Mouse (Mus musculus) heart, postnatal 36 days (tissue): ENCODE data around the gene Plekha4. TPM values are rescaled to one million over a fixed set of nuclear protein-coding genes. Genes with fewer than 3 reads are reported as not detected.

Experiments used
- DNase-seq, 2 experiments: peaks; one replicate each; pipeline ENCODE4 v3.0.0; 2021 to 2022
- intact Hi-C: fragments of 180-260 bp; cut with DNase I; formaldehyde crosslinking; loops from one replicate; pipeline ENCODE4 v1.15.1; 2025
- total RNA-seq, 2 experiments: library from RNA; stranded (reverse); gene quantifications; 2 replicates each; pipeline ENCODE4 v1.2.3; 2021

The Plekha4 gene
- total RNA-seq, 2 experiments from 2014 or later = 2.7 to 3.2 TPM

GRCm38 (mm10) chr7:45597013-45597412 lies 70.9 kb downstream of the Plekha4 start:
- intact Hi-C loops = no loop called here
- no peak for DNase-seq

- no peak for DNase-seq
- intact Hi-C loops = no loop called here
These were observed 71.4 kb downstream of the Plekha4 start for GRCm38 (mm10) chr7:45597527-45597926.

GRCm38 (mm10) chr7:45598960-45599879 lies 73.1 kb downstream of the Plekha4 start:
- DNase-seq = no peak
- intact Hi-C loops = no loop called here

Other genes with a start within 250 kb of the Plekha4 start
- gene Slc6a21, start 248.8 kb upstream of the Plekha4 start, total RNA-seq = not detected
- 10 to 100 TPM; 24.6 to 27.4 TPM for gene Trpm4, start 192.6 kb upstream of the Plekha4 start, total RNA-seq
- 100 to 1,000 TPM; 842 to 873 TPM for gene Hrc, start 191.0 kb upstream of the Plekha4 start, total RNA-seq
- gene Ppfia3, start 159.3 kb upstream of the Plekha4 start, total RNA-seq = not detected
- 1 to 10 TPM; 1.3 to 1.7 TPM for gene Lin7b, start 155.7 kb upstream of the Plekha4 start, total RNA-seq
- gene Snrnp70, start 130.6 kb upstream of the Plekha4 start, total RNA-seq = 10 to 100 TPM; 92.8 to 95.9 TPM
- 1 to 10 TPM; 4.5 to 5.8 TPM for gene Kcna7, start 120.7 kb upstream of the Plekha4 start, total RNA-seq
- gene Ntf5, start 112.6 kb upstream of the Plekha4 start, total RNA-seq = under 1 TPM in 1 of 2 experiments, not detected in 1; 0.30 TPM
- not detected for gene Lhb, start 105.5 kb upstream of the Plekha4 start, total RNA-seq
- 100 to 1,000 TPM in 1 of 2 experiments, 10 to 100 TPM in 1; 96.0 to 102 TPM for gene Gys1, start 91.5 kb upstream of the Plekha4 start, total RNA-seq
- gene Ruvbl2, start 88.2 kb upstream of the Plekha4 start, total RNA-seq = 10 to 100 TPM; 22.5 to 23.7 TPM
- 100 to 1,000 TPM; 246 to 262 TPM for gene Ftl1, start 66.4 kb upstream of the Plekha4 start, total RNA-seq
- gene Bax, start 59.4 kb upstream of the Plekha4 start, total RNA-seq = 10 to 100 TPM; 26.9 to 28.5 TPM
- gene Tulp2, start 44.5 kb upstream of the Plekha4 start, total RNA-seq = under 1 TPM in 1 of 2 experiments, not detected in 1; 0.16 TPM
- 1 to 10 TPM; 5.4 to 5.8 TPM for gene Gm45808, start 39.5 kb upstream of the Plekha4 start, total RNA-seq
- gene Dhdh, start 37.5 kb upstream of the Plekha4 start, total RNA-seq = 1 to 10 TPM; 7.6 to 7.7 TPM
- 100 to 1,000 TPM; 140 to 148 TPM for gene Nucb1, start 15.9 kb upstream of the Plekha4 start, total RNA-seq
- gene Ppp1r15a, start 62 bp upstream of the Plekha4 start, total RNA-seq = 10 to 100 TPM; 32.0 to 32.9 TPM
- gene Hsd17b14, start 28.6 kb downstream of the Plekha4 start, total RNA-seq = under 1 TPM; 0.41 to 0.67 TPM
- gene Bcat2, start 43.8 kb downstream of the Plekha4 start, total RNA-seq = 100 to 1,000 TPM; 232 to 235 TPM
- gene Fgf21, start 89.2 kb downstream of the Plekha4 start, total RNA-seq = not detected
- gene Fut1, start 91.0 kb downstream of the Plekha4 start, total RNA-seq = not detected
- gene Izumo1, start 95.5 kb downstream of the Plekha4 start, total RNA-seq = under 1 TPM in 1 of 2 experiments, not detected in 1; 0.30 TPM
- gene Rasip1, start 101.2 kb downstream of the Plekha4 start, total RNA-seq = 10 to 100 TPM; 30.0 to 31.8 TPM
- 1 to 10 TPM; 4.3 to 7.5 TPM for gene Mamstr, start 113.6 kb downstream of the Plekha4 start, total RNA-seq
- 1 to 10 TPM in 1 of 2 experiments, under 1 TPM in 1; 0.28 to 2.0 TPM for gene Fut2, start 140.1 kb downstream of the Plekha4 start, total RNA-seq
- gene Ntn5, start 157.7 kb downstream of the Plekha4 start, total RNA-seq = under 1 TPM in 1 of 2 experiments, not detected in 1; 0.22 TPM
- gene Sec1, start 168.1 kb downstream of the Plekha4 start, total RNA-seq = under 1 TPM in 1 of 2 experiments, not detected in 1; 0.22 TPM
- gene Car11, start 173.5 kb downstream of the Plekha4 start, total RNA-seq = 1 to 10 TPM; 6.2 to 6.7 TPM
- 100 to 1,000 TPM in 1 of 2 experiments, 10 to 100 TPM in 1; 44.4 to 158 TPM for gene Dbp, start 178.8 kb downstream of the Plekha4 start, total RNA-seq
- 100 to 1,000 TPM; 550 to 591 TPM for gene Rpl18, start 189.1 kb downstream of the Plekha4 start, total RNA-seq
- gene Sphk2, start 191.7 kb downstream of the Plekha4 start, total RNA-seq = 10 to 100 TPM; 16.2 to 18.7 TPM
- under 1 TPM; 0.17 to 0.30 TPM for gene Fam83e, start 194.9 kb downstream of the Plekha4 start, total RNA-seq
- gene Spaca4, start 199.5 kb downstream of the Plekha4 start, total RNA-seq = not detected